Comparison of ENCODE assay signal across 8 mouse cellular contexts in the genomic region with DNA sequence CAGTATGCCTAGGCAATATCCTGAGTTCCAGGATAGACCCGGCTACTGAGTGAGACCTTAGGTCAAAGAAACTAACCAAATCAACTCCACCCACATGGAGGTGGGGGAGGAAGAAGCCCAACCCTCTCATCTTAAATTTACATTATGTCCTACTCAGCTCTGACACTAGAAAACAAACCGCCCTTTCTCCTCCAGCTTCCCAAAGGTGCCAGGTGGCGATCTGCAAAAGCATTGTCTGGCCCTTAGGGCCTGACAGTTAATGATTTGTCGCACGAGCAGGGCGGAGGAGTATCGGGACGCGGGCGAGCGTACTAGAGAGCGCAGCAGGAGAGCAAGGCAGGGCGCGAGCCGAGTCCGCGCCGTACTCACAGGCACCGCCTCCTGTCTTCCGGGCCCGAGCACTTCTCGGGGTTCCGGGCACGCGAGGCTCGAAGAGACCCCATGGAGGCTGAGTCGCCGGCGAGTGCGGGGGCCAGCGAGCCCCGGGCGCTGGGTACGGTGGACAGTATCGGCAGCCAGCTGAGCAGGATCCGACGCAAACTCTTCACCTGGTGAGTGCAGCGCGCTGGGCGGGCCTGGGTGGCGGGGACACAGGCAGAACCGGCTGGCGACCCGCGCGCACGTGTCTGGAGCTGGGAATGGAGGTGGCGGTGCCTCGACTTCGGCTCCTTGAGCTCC. TPM values are rescaled to one million over a fixed set of nuclear protein-coding genes. Genes with fewer than 3 reads are reported as not detected.
DNase-seq lines count a peak whose midpoint lies in the region; ATAC-seq and TF ChIP-seq lines count a peak whose summit lies in the region.

A gene (plus strand): TSS at position 195 of the 678 bp plus-strand sequence.

- TF ChIP-seq POLR2A in limb, embryonic 14.5 days (IDR thresholded peaks at IDR 0.05; ENCODE audit: borderline replicate concordance, extremely low read depth, insufficient read depth, insufficient read length): no peak

- H3K9me3 ChIP-seq in heart, embryonic 10.5 days: peaks cover 4% of the 10 kb centered on the region
- H3K9me3 ChIP-seq in limb, embryonic 14.5 days (ENCODE audit: control insufficient read depth, low read length): no peaks in the 10 kb centered on the region
- H3K9me3 ChIP-seq in midbrain, embryonic 16.5 days (replicated peaks; ENCODE audit: control insufficient read depth, low read length, poor library complexity, severe bottlenecking): no peaks in the 10 kb centered on the region; the same call in 1 of the 2 replicates

- peaks cover 10% of the 10 kb centered on the region; the same call in 1 of the 2 replicates for H3K4me1 ChIP-seq in heart, embryonic 10.5 days
- peaks cover 5% of the 10 kb centered on the region for H3K4me1 ChIP-seq in limb, embryonic 14.5 days (ENCODE audit: control insufficient read depth, insufficient read depth, low read length)
- H3K4me1 ChIP-seq in midbrain, embryonic 16.5 days (ENCODE audit: control insufficient read depth, insufficient read depth, low read length): peaks cover 5% of the 10 kb centered on the region; the same call in 1 of the 2 replicates

- H3K4me2 ChIP-seq in limb, embryonic 14.5 days (replicated peaks; ENCODE audit: low read depth, low read length, severe bottlenecking): peak within 1 kb of the TSS; percentile 97
- H3K4me2 ChIP-seq in midbrain, embryonic 16.5 days (ENCODE audit: low read length): peak within 1 kb of the TSS; percentile 95

- peak within 1 kb of the TSS; percentile 75 for H3K4me3 ChIP-seq in heart, embryonic 10.5 days
- H3K4me3 ChIP-seq in limb, embryonic 14.5 days (replicated peaks; ENCODE audit: low read length): peak within 1 kb of the TSS; percentile 61
- peak within 1 kb of the TSS; percentile 73 for H3K4me3 ChIP-seq in midbrain, embryonic 16.5 days (ENCODE audit: low read depth, low read length)

- DNase-seq in gastrocnemius, postnatal 10 days: peak; percentile 11
- DNase-seq in gastrocnemius, postnatal 25 days: no peak
- DNase-seq in cerebellum, postnatal 4 days (ENCODE audit: low spot score in 2 of 2): peak; percentile 21 to 32
- peak; percentile 77 for DNase-seq in heart, embryonic 10.5 days (ENCODE audit: low spot score)
- DNase-seq in kidney, adult 9 months: peak; percentile 80
- DNase-seq in limb, embryonic 14.5 days (ENCODE audit: low spot score): peak; percentile 57
- peak; percentile 35 for DNase-seq in splenic B cell, adult 2 months (ENCODE audit: low read depth, low spot score)

- peak within 1 kb of the TSS; percentile 67 for H3K9ac ChIP-seq in limb, embryonic 14.5 days (ENCODE audit: low read depth, low read length, severe bottlenecking)
- H3K9ac ChIP-seq in midbrain, embryonic 16.5 days (ENCODE audit: low read depth, low read length): peak within 1 kb of the TSS; percentile 70

- no peaks in the 10 kb centered on the region for H3K36me3 ChIP-seq in heart, embryonic 10.5 days
- H3K36me3 ChIP-seq in limb, embryonic 14.5 days (ENCODE audit: control insufficient read depth, insufficient read depth, low read length): no peaks in the 10 kb centered on the region
- no peaks in the 10 kb centered on the region for H3K36me3 ChIP-seq in midbrain, embryonic 16.5 days (ENCODE audit: control insufficient read depth, insufficient read depth, low read length)
- H3K36me3 ChIP-seq in splenic B cell, adult 2 months (ENCODE audit: control insufficient read depth, insufficient read depth, low read length, poor library complexity, severe bottlenecking): no peaks in the 10 kb centered on the region; the same call in 1 of the 2 replicates

- ATAC-seq in limb, embryonic 14.5 days (ENCODE audit: low FRiP score, low read depth): peak; percentile 77
- peak; percentile 80 for ATAC-seq in midbrain, embryonic 16.5 days

- under 1% methylated on average over 50 of the region's 50 CpGs for WGBS in heart, embryonic 10.5 days
- WGBS in limb, embryonic 14.5 days: under 1% methylated on average over 49 of the region's 50 CpGs
- under 1% methylated on average over 50 of the region's 50 CpGs for WGBS in midbrain, embryonic 16.5 days

- H3K27me3 ChIP-seq in heart, embryonic 10.5 days (ENCODE audit: insufficient read depth, poor library complexity, severe bottlenecking): peaks cover 35% of the 10 kb centered on the region
- peaks cover 8% of the 10 kb centered on the region for H3K27me3 ChIP-seq in limb, embryonic 14.5 days (ENCODE audit: control insufficient read depth, insufficient read depth, low read length)
- peaks cover 8% of the 10 kb centered on the region for H3K27me3 ChIP-seq in midbrain, embryonic 16.5 days (ENCODE audit: control insufficient read depth, insufficient read depth, low read depth, low read length)
- H3K27me3 ChIP-seq in splenic B cell, adult 2 months (ENCODE audit: control insufficient read depth, insufficient read depth, low read length, poor library complexity, severe bottlenecking): no peaks in the 10 kb centered on the region

- H3K27ac ChIP-seq in heart, embryonic 10.5 days: peak within 1 kb of the TSS; percentile 67
- no peak within 1 kb of the TSS for H3K27ac ChIP-seq in limb, embryonic 14.5 days (replicated peaks; ENCODE audit: low read depth, low read length)
- H3K27ac ChIP-seq in midbrain, embryonic 16.5 days (ENCODE audit: low read length): no peak within 1 kb of the TSS

RNA-seq across cellular contexts. Expression of the gene that starts here (rescaled TPM):
- under 1 TPM in 1 of 2 experiments, not detected in 1; 0.20 TPM for total RNA-seq in gastrocnemius, postnatal 10 days (2021)
- total RNA-seq in gastrocnemius, postnatal 25 days (2021): not detected
- polyA plus RNA-seq in heart, embryonic 10.5 days (2016; fragmentation: Nextera tagmentation; extraction: Ambion mirVana): 0.89 and 2.9 TPM in 2 replicates
- polyA plus RNA-seq in limb, embryonic 14.5 days (2012; rRNA removed): 3.5 and 4.1 TPM in 2 replicates
- 4.1 and 4.5 TPM in 2 replicates for polyA plus RNA-seq in limb, embryonic 14.5 days (2014; fragmentation: Nextera tagmentation; extraction: Ambion mirVana)
- polyA plus RNA-seq in midbrain, embryonic 16.5 days (2015; fragmentation: Nextera tagmentation; extraction: Ambion mirVana): 12.2 and 14.3 TPM in 2 replicates

Comparison
In these comparisons a context has a peak if more than half of its experiments do, and no peak if none do; other contexts are left out.
1. Peak in DNase-seq in gastrocnemius, postnatal 10 days; RNA of the gene not detected or under 1 TPM.